Mouse (Mus musculus): ENCODE data around the gene Cfap157.
A peak's percentile ranks its signal among the peaks of the same experiment; 100 is the strongest.

Gene Cfap157

GRCm38 (mm10) chr2:32750887-32751664, 33.2 kb downstream of the Cfap157 start:
- DNase-seq (ENCODE audit: low spot score in 2 of 2) = no peak

- no peak for DNase-seq (ENCODE audit: low spot score in 2 of 2)
Measured at GRCm38 (mm10) chr2:32750199-32750598, 34.0 kb downstream of the Cfap157 start.

- DNase-seq (ENCODE audit: low spot score in 2 of 2) = no peak
Measured at GRCm38 (mm10) chr2:32749082-32749481, 35.1 kb downstream of the Cfap157 start.

GRCm38 (mm10) chr2:32744272-32744982, 39.8 kb downstream of the Cfap157 start:
- no peak for DNase-seq (ENCODE audit: low spot score in 2 of 2)

- no peak for DNase-seq (ENCODE audit: low spot score in 2 of 2)
Measured at GRCm38 (mm10) chr2:32742173-32742531, 42.1 kb downstream of the Cfap157 start.

GRCm38 (mm10) chr2:32741273-32742172, 42.7 kb downstream of the Cfap157 start:
- DNase-seq (ENCODE audit: low spot score in 2 of 2) = no peak

GRCm38 (mm10) chr2:32740916-32741272, 43.3 kb downstream of the Cfap157 start, which contains the start of gene 6330409D20Rik:
Gene 6330409D20Rik (minus strand): TSS chr2:32741016.
- DNase-seq (ENCODE audit: low spot score in 2 of 2) = no peak

GRCm38 (mm10) chr2:32739311-32739710, 44.9 kb downstream of the Cfap157 start:
- DNase-seq (ENCODE audit: low spot score in 2 of 2) = no peak

GRCm38 (mm10) chr2:32737008-32737407, 47.2 kb downstream of the Cfap157 start:
- DNase-seq (ENCODE audit: low spot score in 2 of 2) = no peak

- DNase-seq (ENCODE audit: low spot score in 2 of 2) = no peak
Measured at GRCm38 (mm10) chr2:32736306-32736829, 47.9 kb downstream of the Cfap157 start.

- no peak for DNase-seq (ENCODE audit: low spot score in 2 of 2)
Measured at GRCm38 (mm10) chr2:32734933-32735332, 49.3 kb downstream of the Cfap157 start.

GRCm38 (mm10) chr2:32734480-32734879, 49.7 kb downstream of the Cfap157 start:
- DNase-seq (ENCODE audit: low spot score in 2 of 2) = no peak

GRCm38 (mm10) chr2:32732695-32733094, 51.5 kb downstream of the Cfap157 start:
- no peak for DNase-seq (ENCODE audit: low spot score in 2 of 2)

- no peak for DNase-seq (ENCODE audit: low spot score in 2 of 2)
Measured at GRCm38 (mm10) chr2:32731911-32732310, 52.3 kb downstream of the Cfap157 start.

GRCm38 (mm10) chr2:32730854-32731253, 53.4 kb downstream of the Cfap157 start:
- no peak for DNase-seq (ENCODE audit: low spot score in 2 of 2)

- no peak for DNase-seq (ENCODE audit: low spot score in 2 of 2)
Measured at GRCm38 (mm10) chr2:32729547-32729946, 54.7 kb downstream of the Cfap157 start.

- DNase-seq (ENCODE audit: low spot score in 2 of 2) = no peak
Measured at GRCm38 (mm10) chr2:32728463-32728862, 55.8 kb downstream of the Cfap157 start.

GRCm38 (mm10) chr2:32727435-32727834, 56.8 kb downstream of the Cfap157 start:
- DNase-seq (ENCODE audit: low spot score in 2 of 2) = peak; percentile 37 to 79

All from spleen, postnatal 10 days (tissue).